Comparison of ENCODE assay signal across 21 mouse cellular contexts in genomic region chr2:125342181-125342950, GRCm38 (mm10).
"Had no signal": no experiment of that assay in that cellular context is flagged by ENCODE, and none has a peak within 500 bp of the region (broad histone marks: within the 10 kb centered on the region; RNA-seq: fewer than 3 reads in every experiment).

No protein-coding gene starts in this region.

- H3K4me3 ChIP-seq: limb, embryonic 10.5 days; limb, embryonic 13.5 days; liver, embryonic 13.5 days; lung, embryonic 15.5 days; megakaryocyte, embryonic 14.5 days; midbrain, embryonic 10.5 days; midbrain, embryonic 13.5 days; myocyte; neural tube, embryonic 13.5 days; stomach, embryonic 15.5 days had no signal

- H3K9me3 ChIP-seq: limb, embryonic 10.5 days; limb, embryonic 13.5 days; liver, embryonic 13.5 days; lung, embryonic 15.5 days; megakaryocyte, embryonic 14.5 days; midbrain, embryonic 10.5 days; midbrain, embryonic 13.5 days; neural tube, embryonic 13.5 days; stomach, embryonic 15.5 days had no signal

- ATAC-seq: intestine, postnatal 0 days; midbrain, embryonic 13.5 days; midbrain, embryonic 16.5 days had no signal

- DNase-seq: kidney, adult 2 months; kidney, postnatal 25 days; liver; liver, embryonic 13.5 days; retina, postnatal 1 day; right cerebral cortex, postnatal 25 days; spleen, adult 18-20 months; thymus, adult 18-20 months; thymus, postnatal 36 days had no signal

- H3K4me1 ChIP-seq: limb, embryonic 10.5 days; limb, embryonic 13.5 days; liver, embryonic 13.5 days; midbrain, embryonic 10.5 days; midbrain, embryonic 13.5 days; neural tube, embryonic 13.5 days; stomach, embryonic 15.5 days had no signal

- H3K27me3 ChIP-seq: limb, embryonic 13.5 days; liver, embryonic 13.5 days; lung, embryonic 15.5 days; midbrain, embryonic 13.5 days; neural tube, embryonic 13.5 days; stomach, embryonic 15.5 days had no signal

- H3K4me2 ChIP-seq: limb, embryonic 13.5 days; liver, embryonic 13.5 days; lung, embryonic 15.5 days; midbrain, embryonic 13.5 days; neural tube, embryonic 13.5 days; stomach, embryonic 15.5 days had no signal

- H3K9ac ChIP-seq: limb, embryonic 13.5 days; liver, embryonic 13.5 days; lung, embryonic 15.5 days; midbrain, embryonic 13.5 days; neural tube, embryonic 13.5 days; stomach, embryonic 15.5 days had no signal

- H3K27ac ChIP-seq: kidney, postnatal 0 days; limb, embryonic 10.5 days; limb, embryonic 13.5 days; liver, embryonic 13.5 days; lung, embryonic 15.5 days; midbrain, embryonic 10.5 days; midbrain, embryonic 13.5 days; neural tube, embryonic 13.5 days; stomach, embryonic 15.5 days had no signal

- H3K36me3 ChIP-seq: liver, embryonic 13.5 days had no signal
